Mouse (Mus musculus) intestine, embryonic 15.5 days (tissue): ENCODE measurements around the gene Clic3. TPM values are rescaled to one million over a fixed set of nuclear protein-coding genes. Genes with fewer than 3 reads are reported as not detected.
"Not testable (repeated sequence)": the region's sequence is repeated elsewhere in the genome, so short reads cannot be mapped to it uniquely, and the experiment has no call there.

ENCODE experiments used
- ATAC-seq: fragments of 200-750 bp; cut with Nextera tagmentation; 2 replicates; pipeline ENCODE4 v1.8.0; 2017; ENCODE audit warnings: moderate TSS enrichment, moderate library complexity
- H3K27ac ChIP-seq: fragments of 300-500 bp; sonication (generic); 2 replicates; pipeline ENCODE4 v1.5.1; 2015; ENCODE audit warnings: mild to moderate bottlenecking, inconsistent platforms
- H3K27me3 ChIP-seq: fragments of 300-500 bp; sonication (generic); replicated peaks from 2 replicates; pipeline ENCODE4 v1.6.1; 2015; ENCODE audit warnings: inconsistent platforms
- H3K36me3 ChIP-seq: fragments of 300-500 bp; sonication (generic); 2 replicates; pipeline ENCODE4 v1.6.1; 2015; ENCODE audit warnings: inconsistent platforms
- H3K4me1 ChIP-seq: fragments of 300-500 bp; sonication (generic); replicated peaks from 2 replicates; pipeline ENCODE4 v1.6.1; 2015; ENCODE audit warnings: inconsistent platforms
- H3K4me2 ChIP-seq: fragments of 300-500 bp; sonication (generic); replicated peaks from 2 replicates; pipeline ENCODE4 v1.6.1; 2015; ENCODE audit warnings: mild to moderate bottlenecking, inconsistent platforms
- H3K4me3 ChIP-seq: fragments of 300-500 bp; sonication (generic); replicated peaks from 2 replicates; pipeline ENCODE4 v1.5.1; 2015; ENCODE audit warnings: inconsistent platforms
- H3K9ac ChIP-seq: fragments of 300-500 bp; sonication (generic); 2 replicates; pipeline ENCODE4 v1.6.1; 2015; ENCODE audit warnings: inconsistent platforms
- H3K9me3 ChIP-seq: fragments of 300-500 bp; sonication (generic); 2 replicates; pipeline ENCODE4 v1.6.1; 2016; ENCODE audit warnings: inconsistent platforms
- WGBS: fragments of 180-500 bp; shearing (Covaris S2); methylation state at CpG from one replicate; pipeline ENCODE4 v1.1.7; 2015; 5-methylcytosine and 5-hydroxymethylcytosine counted together
- polyA plus RNA-seq: library from polyadenylated mRNA; unstranded; fragments of >200 nt; fragmentation: Nextera tagmentation; extraction: Ambion mirVana; gene quantifications from 2 replicates; pipeline ENCODE4 v1.2.1, GENCODE M21; 2015

The Clic3 gene
- 2.2 and 3.0 TPM in 2 replicates for polyA plus RNA-seq

- Histone ChIP-seq H3K4me1 (peaks cover 32% of the 10 kb centered on the region), H3K9ac (no peak within 1 kb of the TSS), H3K36me3 (no peaks in the 10 kb centered on the region), H3K4me3 (no peak within 1 kb of the TSS), H3K27ac (no peak within 1 kb of the TSS), H3K4me2 (0 out of 2 replicates have a peak within 1 kb of the TSS, but pooled peaks have one; percentile 3), H3K9me3 (no peaks in the 10 kb centered on the region), H3K27me3 (no peaks in the 10 kb centered on the region)
- 42% methylated on average over 14 of the region's 14 CpGs for WGBS
- peak; percentile 38; the same call in 1 of the 2 replicates for ATAC-seq
Observed at GRCm38 (mm10) chr2:25456205-25456953, at the start of gene Clic3. TSS of gene Clic3 (plus strand) at chr2:25456838.

- no peak for ATAC-seq
- peaks cover 7% of the 10 kb centered on the region for H3K27me3 ChIP-seq
Observed at GRCm38 (mm10) chr2:25408908-25409307, 47.7 kb upstream of the Clic3 start.

DNA sequence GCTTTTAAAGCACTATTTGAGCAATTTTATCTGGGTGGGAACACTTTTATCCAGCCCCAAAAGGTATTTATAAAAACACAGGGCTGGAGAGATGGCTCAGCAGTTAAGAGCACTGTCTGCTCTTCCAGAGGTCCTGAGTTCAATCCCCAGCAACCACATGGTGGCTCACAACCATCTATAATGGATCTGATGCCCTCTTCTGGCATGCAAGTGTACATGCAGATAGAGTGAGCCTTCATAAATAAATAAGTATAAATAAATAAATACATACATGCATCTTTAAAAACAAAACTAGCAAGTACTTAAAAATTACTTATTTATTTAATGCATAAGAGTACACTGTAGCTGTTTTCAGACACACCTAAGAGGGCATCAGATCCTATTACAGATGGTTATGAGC is 43.2 kb upstream of the Clic3 start:
- not testable (repeated sequence) for H3K36me3 ChIP-seq, H3K27ac ChIP-seq, H3K27me3 ChIP-seq, H3K9ac ChIP-seq, H3K9me3 ChIP-seq, H3K4me3 ChIP-seq, H3K4me2 ChIP-seq, H3K4me1 ChIP-seq, ATAC-seq

More at GRCm38 (mm10) chr2:25408908-25409307, 47.7 kb upstream of the Clic3 start:
- Histone ChIP-seq H3K4me3 (no peak overlapping the region), H3K9ac (no peak overlapping the region), H3K4me2 (no peak overlapping the region), H3K36me3 (no peaks in the 10 kb centered on the region), H3K4me1 (no peaks in the 10 kb centered on the region), H3K9me3 (no peaks in the 10 kb centered on the region), H3K27ac (no peak overlapping the region)
- WGBS: 90% methylated on average over 10 of the region's 10 CpGs

DNA sequence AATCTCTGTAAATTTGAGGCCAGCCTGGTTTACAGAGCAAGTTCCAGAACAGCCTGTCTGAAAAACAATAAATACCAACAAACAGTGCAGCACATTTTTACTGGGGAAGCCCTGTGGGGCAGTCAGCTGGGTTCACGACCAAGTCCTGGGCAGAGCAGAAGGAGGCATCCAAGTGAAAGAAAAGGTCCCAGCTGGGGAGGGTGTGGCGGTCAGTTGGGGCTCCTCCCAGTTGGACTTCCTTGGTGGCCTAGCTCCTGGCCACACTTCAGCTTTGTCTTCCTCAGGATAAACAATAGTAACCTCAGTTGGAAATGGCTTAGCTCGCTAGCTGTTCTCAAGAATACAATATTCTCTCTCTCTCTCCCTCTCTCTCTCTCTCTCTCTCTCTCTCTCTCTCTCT is 39.2 kb upstream of the Clic3 start:
- Histone ChIP-seq H3K4me1 (no peaks in the 10 kb centered on the region), H3K9ac (no peak overlapping the region), H3K9me3 (no peaks in the 10 kb centered on the region), H3K27me3 (no peaks in the 10 kb centered on the region), H3K4me3 (no peak overlapping the region), H3K4me2 (no peak overlapping the region), H3K36me3 (no peaks in the 10 kb centered on the region), H3K27ac (no peak overlapping the region)
- ATAC-seq: no peak
- 35% methylated on average over 3 of the region's 3 CpGs for WGBS

GRCm38 (mm10) chr2:25421896-25422295 is 34.7 kb upstream of the Clic3 start:
- no peak overlapping the region for H3K4me3 ChIP-seq
- no peaks in the 10 kb centered on the region for H3K9me3 ChIP-seq
- WGBS: 22% methylated on average over 3 of the region's 3 CpGs
- H3K9ac ChIP-seq: no peak overlapping the region
- H3K27ac ChIP-seq: no peak overlapping the region
- no peaks in the 10 kb centered on the region for H3K36me3 ChIP-seq
- ATAC-seq: no peak
- H3K4me2 ChIP-seq: no peak overlapping the region
- H3K4me1 ChIP-seq: no peaks in the 10 kb centered on the region
- H3K27me3 ChIP-seq: peaks cover 25% of the 10 kb centered on the region

- no peaks in the 10 kb centered on the region for H3K9me3 ChIP-seq
- no peak within 1 kb of the TSS for H3K9ac ChIP-seq
- H3K4me1 ChIP-seq: no peaks in the 10 kb centered on the region
- H3K36me3 ChIP-seq: no peaks in the 10 kb centered on the region
- 53% methylated on average over 17 of the region's 17 CpGs for WGBS
- H3K4me2 ChIP-seq: no peak within 1 kb of the TSS
- peaks cover 25% of the 10 kb centered on the region for H3K27me3 ChIP-seq
- H3K27ac ChIP-seq: no peak within 1 kb of the TSS
- H3K4me3 ChIP-seq: no peak within 1 kb of the TSS
- ATAC-seq: no peak
Observed at GRCm38 (mm10) chr2:25422587-25423410, 33.8 kb upstream of the Clic3 start, which contains the start of gene Fut7. TSS of gene Fut7 (plus strand) at chr2:25423267.

GRCm38 (mm10) chr2:25423626-25424025 is 33.0 kb upstream of the Clic3 start:
- Histone ChIP-seq H3K4me1 (0 out of 2 replicates have a peak, but pooled peaks cover 2% of the 10 kb centered on the region), H3K4me2 (no peak overlapping the region), H3K36me3 (no peaks in the 10 kb centered on the region), H3K27me3 (peaks cover 25% of the 10 kb centered on the region), H3K27ac (no peak overlapping the region), H3K9ac (no peak overlapping the region), H3K9me3 (no peaks in the 10 kb centered on the region), H3K4me3 (no peak overlapping the region)
- no peak for ATAC-seq
- WGBS: 53% methylated on average over 1 of the region's 1 CpGs

DNA sequence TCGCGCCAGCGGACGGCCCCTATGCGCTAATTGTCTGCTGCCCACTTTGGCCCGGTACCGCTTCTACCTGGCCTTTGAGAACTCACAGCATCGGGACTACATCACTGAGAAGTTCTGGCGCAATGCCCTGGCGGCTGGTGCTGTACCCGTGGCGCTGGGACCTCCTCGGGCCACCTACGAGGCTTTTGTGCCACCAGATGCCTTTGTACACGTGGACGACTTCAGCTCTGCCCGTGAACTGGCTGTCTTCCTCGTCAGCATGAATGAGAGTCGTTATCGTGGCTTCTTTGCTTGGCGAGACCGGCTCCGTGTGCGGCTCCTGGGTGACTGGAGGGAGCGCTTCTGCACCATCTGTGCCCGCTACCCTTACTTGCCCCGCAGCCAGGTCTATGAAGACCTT is 31.2 kb upstream of the Clic3 start:
- WGBS: 59% methylated on average over 27 of the region's 27 CpGs
- Histone ChIP-seq H3K27me3 (peaks cover 30% of the 10 kb centered on the region), H3K36me3 (no peaks in the 10 kb centered on the region), H3K27ac (no peak overlapping the region), H3K9ac (no peak overlapping the region), H3K4me3 (no peak overlapping the region), H3K9me3 (no peaks in the 10 kb centered on the region), H3K4me1 (0 out of 2 replicates have a peak, but pooled peaks cover 5% of the 10 kb centered on the region), H3K4me2 (no peak overlapping the region)
- ATAC-seq: no peak

GRCm38 (mm10) chr2:25426721-25427191 is 29.9 kb upstream of the Clic3 start:
- no peaks in the 10 kb centered on the region for H3K9me3 ChIP-seq
- H3K36me3 ChIP-seq: no peaks in the 10 kb centered on the region
- H3K27ac ChIP-seq: no peak overlapping the region
- WGBS: 34% methylated on average over 5 of the region's 5 CpGs
- H3K4me1 ChIP-seq: 0 out of 2 replicates have a peak, but pooled peaks cover 5% of the 10 kb centered on the region
- no peak overlapping the region for H3K9ac ChIP-seq
- no peak overlapping the region for H3K4me2 ChIP-seq
- no peak overlapping the region for H3K4me3 ChIP-seq
- ATAC-seq: no peak
- peaks cover 30% of the 10 kb centered on the region for H3K27me3 ChIP-seq

DNA sequence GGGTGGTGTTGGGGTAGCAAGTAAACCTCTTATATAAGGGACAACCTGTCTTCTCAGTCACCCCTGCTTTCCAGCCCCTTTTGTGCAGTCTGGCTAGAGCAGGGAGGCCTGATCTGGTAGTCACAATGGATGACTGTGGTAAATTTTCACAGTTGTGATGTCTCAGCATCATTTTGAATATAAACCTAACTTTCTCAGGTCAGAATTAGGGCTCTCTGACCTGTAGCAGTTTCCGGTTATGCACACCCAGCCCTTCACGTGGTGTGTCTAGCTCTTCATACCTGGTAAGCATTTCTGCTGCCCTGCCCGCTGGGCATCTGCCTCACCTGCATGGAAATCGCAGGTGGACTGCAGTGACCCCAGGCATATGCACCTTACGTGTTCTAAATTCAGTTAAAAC is 29.4 kb upstream of the Clic3 start:
- Histone ChIP-seq H3K4me1 (0 out of 2 replicates have a peak, but pooled peaks cover 5% of the 10 kb centered on the region), H3K27ac (no peak overlapping the region), H3K4me3 (no peak overlapping the region), H3K9ac (no peak overlapping the region), H3K36me3 (no peaks in the 10 kb centered on the region), H3K27me3 (peaks cover 30% of the 10 kb centered on the region), H3K9me3 (no peaks in the 10 kb centered on the region), H3K4me2 (no peak overlapping the region)
- WGBS: 89% methylated on average over 5 of the region's 5 CpGs
- ATAC-seq: no peak

DNA sequence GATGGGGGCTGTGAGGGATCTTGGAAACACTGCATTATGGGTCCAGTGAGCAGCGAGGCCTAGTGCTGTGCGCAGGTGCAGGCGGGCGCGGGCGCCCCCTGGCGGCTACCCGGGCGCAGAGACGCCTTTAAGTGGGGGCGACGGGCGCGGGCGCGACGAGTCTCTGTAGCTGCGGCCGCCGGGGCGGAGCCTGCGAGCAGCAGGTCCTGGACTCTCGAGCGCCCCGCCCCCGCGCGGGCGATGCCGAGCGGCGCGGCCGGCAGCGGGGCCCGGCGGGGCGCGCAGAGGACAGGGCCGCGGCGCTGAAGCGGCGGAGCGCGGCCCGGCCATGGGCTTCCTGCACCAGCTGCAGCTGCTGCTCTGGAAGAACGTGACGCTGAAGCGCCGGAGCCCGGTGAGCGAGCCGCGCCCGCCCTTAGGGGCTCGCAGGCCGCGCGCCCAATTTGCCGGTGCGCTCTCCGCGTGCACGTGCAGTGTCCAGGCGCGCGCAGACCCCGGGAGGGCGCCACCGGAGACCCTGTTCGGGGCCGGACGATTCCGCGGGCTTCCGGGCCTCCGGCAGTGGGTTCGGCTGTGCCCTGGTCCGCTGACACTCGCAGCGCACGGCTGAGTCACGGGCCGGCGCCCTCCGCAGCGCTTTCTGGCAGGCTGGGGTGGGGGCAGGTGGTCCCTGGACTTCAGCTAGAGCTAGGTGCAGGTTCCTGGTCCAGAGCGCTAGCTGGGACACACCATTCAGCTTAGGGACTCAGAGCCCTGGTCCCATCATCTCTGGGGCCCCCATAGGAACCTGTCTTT is 28.0 kb upstream of the Clic3 start, which contains the start of gene Abca2:
Abca2 (plus strand) TSS at position 262 of the 795 bp plus-strand sequence.
- under 1% methylated on average over 81 of the region's 89 CpGs for WGBS
- Histone ChIP-seq H3K36me3 (no peaks in the 10 kb centered on the region), H3K4me2 (peak within 1 kb of the TSS; percentile 97), H3K4me3 (peak within 1 kb of the TSS; percentile 71), H3K27ac (no peak within 1 kb of the TSS), H3K27me3 (peaks cover 28% of the 10 kb centered on the region), H3K9ac (peak within 1 kb of the TSS; percentile 69), H3K4me1 (0 out of 2 replicates have a peak, but pooled peaks cover 5% of the 10 kb centered on the region), H3K9me3 (no peaks in the 10 kb centered on the region)
- ATAC-seq: peak; percentile 94
